Mouse (Mus musculus): ENCODE measurements around the gene Tmem119.

The Tmem119 gene

DNA sequence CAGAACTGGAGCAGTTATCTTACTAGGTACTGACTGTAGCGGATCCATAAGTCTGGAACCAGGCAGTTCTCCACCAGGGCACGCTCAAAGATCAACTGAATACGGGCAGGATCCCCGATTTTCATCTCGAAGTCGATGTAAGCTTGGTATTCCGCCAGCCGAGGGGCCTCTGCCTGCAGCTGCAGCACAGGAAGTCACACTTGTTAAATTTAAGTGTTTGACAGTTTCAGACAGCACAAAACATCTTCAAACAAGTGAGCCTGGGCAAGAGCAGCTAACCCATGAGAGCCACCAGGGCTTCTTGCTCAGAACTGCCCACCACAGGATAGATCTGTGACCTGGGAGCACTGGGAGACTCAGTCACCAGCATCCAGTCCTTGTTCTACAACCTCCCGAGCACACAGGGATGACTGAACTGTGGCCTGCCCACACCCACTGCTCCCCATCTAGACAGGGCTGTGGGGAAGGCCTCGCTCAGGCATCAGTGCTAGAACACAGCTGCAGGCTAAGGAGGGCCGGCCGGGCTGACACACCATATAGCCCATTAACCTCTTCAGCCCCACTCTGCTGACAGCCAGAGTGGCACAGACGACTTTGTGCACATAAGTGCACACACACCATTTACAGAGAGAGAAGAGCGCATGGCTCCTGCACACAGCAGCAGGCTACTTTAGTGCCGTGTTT lies 44.8 kb downstream of the Tmem119 start:
- no peak for DNase-seq

DNA sequence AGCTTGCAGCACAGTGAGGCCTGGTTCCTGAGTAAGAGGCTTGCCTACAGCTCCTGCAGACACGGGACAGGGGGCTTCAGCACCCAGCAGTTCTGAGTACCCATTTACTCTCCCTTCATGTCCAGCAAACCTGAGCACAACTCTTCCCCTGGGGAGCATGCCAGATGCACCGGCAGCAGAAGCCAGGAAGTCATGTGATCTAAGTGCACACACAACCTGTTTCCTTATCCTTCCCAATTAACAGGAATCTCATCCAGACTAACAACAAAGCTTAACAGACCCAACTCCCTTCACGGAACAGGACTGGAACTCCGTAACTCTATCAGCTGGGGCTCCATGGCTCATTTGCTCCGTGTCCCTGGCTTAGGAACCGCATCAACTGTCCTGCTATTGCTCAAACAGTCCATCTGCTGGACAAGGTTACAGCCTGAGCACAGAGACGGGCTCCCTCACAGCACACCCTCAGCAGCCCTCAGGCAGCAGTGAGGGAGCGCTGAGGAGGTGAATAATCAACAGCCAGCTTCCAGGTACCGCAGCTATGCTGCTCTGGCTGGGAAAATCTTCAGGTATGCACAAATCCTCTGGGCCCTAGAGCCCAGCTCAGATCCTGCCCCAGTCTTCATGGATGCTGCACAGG lies 48.7 kb downstream of the Tmem119 start:
- peak; percentile 57 for DNase-seq

DNA sequence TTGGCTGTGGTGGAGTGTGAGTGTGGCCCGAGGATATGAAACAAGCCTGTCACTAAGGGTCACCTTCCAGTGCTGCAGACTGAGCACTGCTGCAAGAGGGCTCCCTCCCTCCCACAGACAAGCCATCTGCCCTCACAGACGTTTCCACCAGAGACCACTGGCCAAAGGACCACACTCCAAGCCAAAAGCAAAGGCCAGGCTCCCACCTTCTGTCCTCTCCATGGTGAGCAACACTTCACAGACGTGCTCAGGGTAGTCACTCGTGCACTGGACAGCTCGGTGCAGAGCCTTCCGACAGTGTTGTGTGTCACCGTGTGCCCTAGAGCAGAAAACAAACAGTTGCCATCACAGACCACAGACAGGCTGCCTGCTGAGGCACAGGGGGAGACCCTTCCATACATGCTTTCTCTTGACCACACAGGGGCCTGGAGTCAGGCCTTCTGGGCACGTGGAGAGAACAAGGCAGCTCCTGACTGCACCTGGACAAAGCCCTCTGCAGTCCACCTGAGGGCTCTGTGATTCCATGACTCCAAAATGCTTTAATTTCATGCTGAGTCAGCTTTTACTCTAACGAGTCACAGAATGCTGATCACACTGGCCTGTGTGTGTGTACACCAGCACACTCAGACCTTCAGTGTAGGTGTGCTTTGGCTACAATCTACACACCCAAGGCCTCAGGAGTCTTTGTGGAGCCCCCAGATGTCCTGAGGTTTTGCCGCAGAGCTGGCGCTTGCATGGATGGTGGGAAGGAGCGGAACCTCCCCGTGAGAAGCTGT lies 51.6 kb downstream of the Tmem119 start:
- DNase-seq = no peak

DNA sequence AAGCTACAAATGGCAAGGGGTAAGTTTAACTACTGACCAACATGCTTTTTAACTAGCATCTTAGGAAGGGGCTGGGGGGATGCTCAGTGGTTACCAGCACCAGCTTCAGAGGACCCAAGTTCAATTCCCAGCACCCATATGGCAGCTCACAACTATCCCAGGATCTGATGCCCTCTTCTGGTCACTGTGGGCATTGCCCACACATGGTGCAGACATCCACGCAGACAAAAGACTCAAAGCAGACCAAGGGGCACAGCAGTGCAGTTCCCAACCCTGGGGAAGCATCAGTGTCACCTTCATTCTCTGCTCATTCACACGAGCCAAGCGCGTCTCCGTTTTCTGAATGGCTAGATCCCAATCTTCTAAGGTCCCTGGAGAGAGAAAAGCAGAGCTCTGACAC lies 52.7 kb downstream of the Tmem119 start:
- no peak for DNase-seq
